Mouse (Mus musculus): Measurements from ENCODE around the gene Cfap161.

Gene Cfap161

DNA sequence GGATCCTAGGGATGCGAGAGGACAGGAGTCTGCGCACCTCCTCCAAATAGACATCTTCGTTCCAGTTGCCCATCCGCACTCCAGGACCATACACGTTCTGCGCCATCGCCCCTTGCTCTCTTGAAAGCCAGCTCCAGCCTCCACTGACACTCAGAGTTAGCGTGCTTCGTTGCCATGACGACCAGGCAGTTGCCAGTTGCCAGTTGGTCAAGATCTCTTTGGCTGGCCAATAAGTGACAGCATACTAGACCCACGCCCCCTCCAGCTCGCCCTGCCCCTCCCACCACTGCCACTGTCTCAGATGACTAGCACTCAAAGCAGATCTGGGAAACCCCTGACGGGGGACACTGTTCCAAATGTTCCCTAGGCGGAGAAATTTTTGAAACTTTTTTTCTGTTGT, at the start of gene Cfap161:
TSS of gene Cfap161 (minus strand) at position 176 of the 400 bp plus-strand sequence.
- peak; percentile 60 for DNase-seq (ENCODE audit: low read depth, low spot score)

- no peak for DNase-seq (ENCODE audit: low read depth, low spot score)
These were observed 48.0 kb upstream of the Cfap161 start for GRCm38 (mm10) chr7:83842486-83843259.

- DNase-seq (ENCODE audit: low read depth, low spot score), result no peak
These were observed 45.4 kb upstream of the Cfap161 start for GRCm38 (mm10) chr7:83840076-83840475.

- no peak for DNase-seq (ENCODE audit: low read depth, low spot score)
These were observed 44.0 kb upstream of the Cfap161 start for GRCm38 (mm10) chr7:83838525-83839224.

GRCm38 (mm10) chr7:83829355-83829754, 34.7 kb upstream of the Cfap161 start:
- no peak for DNase-seq (ENCODE audit: low read depth, low spot score)

DNA sequence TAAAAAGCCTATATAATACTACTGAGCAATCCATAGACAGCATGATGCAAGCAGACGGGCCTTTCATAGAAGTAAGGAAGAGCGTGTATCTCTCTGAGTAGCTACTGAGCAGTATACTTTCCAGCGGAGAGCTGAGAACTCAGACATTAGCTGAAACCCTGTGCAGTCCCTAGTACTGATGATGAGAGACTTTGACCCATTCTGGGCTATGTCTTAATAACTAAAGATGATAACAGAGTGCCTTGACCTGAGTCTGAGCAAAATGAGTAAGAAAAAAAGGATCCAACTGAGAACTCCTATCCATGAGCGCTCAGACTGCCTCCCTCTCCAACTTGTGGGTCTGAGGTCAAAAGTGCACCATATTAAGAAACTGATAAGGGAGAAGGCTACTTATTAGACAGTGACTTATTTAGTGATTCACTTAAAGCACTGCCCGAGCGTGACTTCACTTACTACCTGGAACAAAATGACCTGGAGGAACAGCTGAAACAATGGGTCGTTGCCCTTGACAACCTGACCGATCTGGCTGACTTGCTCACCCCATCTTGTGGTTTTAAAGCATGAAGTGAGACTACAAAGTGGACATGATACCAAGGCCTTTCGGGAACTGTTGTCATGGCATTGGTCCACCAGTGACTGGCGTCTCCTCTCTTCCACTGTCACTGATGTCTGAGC, 32.9 kb upstream of the Cfap161 start:
- no peak for DNase-seq (ENCODE audit: low read depth, low spot score)

DNA sequence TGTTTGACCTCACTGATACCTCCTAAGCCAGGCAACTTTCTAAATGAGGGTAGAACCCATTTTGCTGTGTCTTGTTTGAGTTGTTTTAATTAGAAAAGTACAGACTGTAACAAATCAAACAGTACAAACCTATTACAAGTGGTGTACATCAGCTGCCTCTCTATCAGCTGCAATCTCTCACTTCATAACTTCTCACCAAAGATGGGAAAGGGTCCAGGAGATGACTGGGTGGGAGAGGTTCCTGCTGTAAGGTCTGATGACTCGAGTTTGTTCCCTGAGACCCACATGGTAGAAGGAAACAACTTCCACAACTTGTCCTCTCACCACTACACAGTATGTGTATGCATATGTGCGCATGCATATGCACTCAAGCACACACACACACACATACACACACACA, 32.1 kb upstream of the Cfap161 start:
- no peak for DNase-seq (ENCODE audit: low read depth, low spot score)

GRCm38 (mm10) chr7:83821951-83822350, 27.3 kb upstream of the Cfap161 start:
- no peak for DNase-seq (ENCODE audit: low read depth, low spot score)

DNA sequence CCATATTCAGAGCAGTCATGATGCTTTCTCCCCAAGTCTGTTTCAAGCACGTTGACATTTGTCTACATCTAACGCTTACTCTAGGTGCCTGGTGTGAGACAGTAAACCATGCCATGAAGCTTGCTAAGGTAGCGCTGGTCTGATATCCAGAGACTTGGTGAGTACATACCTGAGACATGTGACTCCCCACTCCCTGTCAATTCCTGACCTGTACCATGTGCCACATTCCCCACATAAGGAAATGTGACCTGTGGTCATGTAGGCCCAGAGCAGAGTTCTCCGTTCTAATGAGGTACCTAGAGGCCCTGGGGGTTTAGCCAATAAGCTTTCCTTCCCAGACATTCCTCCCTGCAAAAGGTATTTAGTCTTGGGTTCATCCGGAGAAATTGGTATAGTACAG, 22.2 kb upstream of the Cfap161 start:
- DNase-seq (ENCODE audit: low read depth, low spot score), result no peak

DNA sequence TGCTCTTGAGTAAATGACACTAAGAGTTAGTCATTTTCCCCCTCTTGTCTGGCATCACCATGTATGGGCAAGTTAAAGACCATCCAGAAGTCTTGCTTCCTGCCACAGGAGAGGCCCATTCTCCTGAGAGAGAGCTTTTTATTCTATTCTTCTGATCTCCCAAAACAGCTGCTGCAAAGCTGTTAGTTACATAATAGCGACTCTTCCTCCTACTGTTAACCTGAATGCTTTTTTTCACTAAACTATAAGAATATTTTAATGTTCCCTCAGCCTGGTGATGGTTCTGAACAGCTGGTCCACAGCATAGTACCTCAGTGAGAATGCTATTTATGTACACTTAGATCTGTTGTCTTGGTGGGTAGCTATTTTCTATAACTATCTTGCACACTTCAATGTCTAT, 21.0 kb upstream of the Cfap161 start:
- DNase-seq (ENCODE audit: low read depth, low spot score), result peak; percentile 80

- peak; percentile 74 for DNase-seq (ENCODE audit: low read depth, low spot score)
These were observed 19.3 kb upstream of the Cfap161 start for GRCm38 (mm10) chr7:83813993-83814392.

GRCm38 (mm10) chr7:83813465-83813864, 18.8 kb upstream of the Cfap161 start:
- no peak for DNase-seq (ENCODE audit: low read depth, low spot score)

- DNase-seq (ENCODE audit: low read depth, low spot score), result no peak
These were observed 18.3 kb upstream of the Cfap161 start for GRCm38 (mm10) chr7:83813016-83813415.

GRCm38 (mm10) chr7:83812581-83812980, 17.9 kb upstream of the Cfap161 start:
- no peak for DNase-seq (ENCODE audit: low read depth, low spot score)

DNA sequence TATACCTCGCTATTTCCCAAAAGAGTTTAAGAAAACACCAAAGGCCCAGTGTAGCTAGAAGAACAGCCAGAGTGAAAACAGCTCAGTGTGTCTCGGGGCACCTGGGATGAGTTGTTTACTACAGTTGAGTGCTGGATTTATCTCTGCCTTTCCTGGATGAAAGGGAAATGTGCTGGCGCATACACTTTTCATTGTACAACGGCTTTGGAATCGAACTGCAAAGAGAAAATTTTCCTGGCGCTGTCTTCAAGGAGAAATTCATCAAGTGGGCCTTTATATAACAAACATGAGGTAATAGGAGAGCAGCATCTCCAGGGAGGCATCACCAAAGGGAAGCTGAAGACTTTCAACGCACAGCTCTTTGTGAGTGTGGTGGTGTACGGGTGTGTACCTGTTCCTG, 17.2 kb upstream of the Cfap161 start:
- peak; percentile 59 for DNase-seq (ENCODE audit: low read depth, low spot score)

GRCm38 (mm10) chr7:83811461-83811860, 16.8 kb upstream of the Cfap161 start:
- no peak for DNase-seq (ENCODE audit: low read depth, low spot score)

- DNase-seq (ENCODE audit: low read depth, low spot score), result peak; percentile 21
These were observed 15.7 kb upstream of the Cfap161 start for GRCm38 (mm10) chr7:83810141-83811100.

- DNase-seq (ENCODE audit: low read depth, low spot score), result no peak
These were observed 15.0 kb upstream of the Cfap161 start for GRCm38 (mm10) chr7:83809715-83810114.

DNA sequence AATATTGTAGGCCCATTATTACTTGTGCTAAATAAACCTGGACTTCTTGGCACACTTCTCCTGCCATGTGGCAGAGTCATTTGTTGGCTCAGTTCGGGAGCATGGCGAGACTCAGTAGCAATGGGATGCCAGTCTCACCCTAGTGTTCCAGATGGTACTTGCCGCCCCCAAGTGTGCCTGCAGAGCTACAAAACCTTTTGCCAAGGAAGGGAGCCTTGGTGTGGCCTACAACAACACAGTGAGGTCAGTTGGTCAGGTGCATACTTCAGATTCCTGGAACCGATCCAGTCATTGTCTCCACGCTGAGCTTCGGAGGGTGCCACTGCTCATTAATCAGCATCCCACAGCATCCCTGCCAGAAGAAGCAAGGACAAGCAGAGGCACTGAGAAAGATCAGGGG, 14.4 kb upstream of the Cfap161 start:
- DNase-seq (ENCODE audit: low read depth, low spot score), result peak; percentile 99

DNA sequence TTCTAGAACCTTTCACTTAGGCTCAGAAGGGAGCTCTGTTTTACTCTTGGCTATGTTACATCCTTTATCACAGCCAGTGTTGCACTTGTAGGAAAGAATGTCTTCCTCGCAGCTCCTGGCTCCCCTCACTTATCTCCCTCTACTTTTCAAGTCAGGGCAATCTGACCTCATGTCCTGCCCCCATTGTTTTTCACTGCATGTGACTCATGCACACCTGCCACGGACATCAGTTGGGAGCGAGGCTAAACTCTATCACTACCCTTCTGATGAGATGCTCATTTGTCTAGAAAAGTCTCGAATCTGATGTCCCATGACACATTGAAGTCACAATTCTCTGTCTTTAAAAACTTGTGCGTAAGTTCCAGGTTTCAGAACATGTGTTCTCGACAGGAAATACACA, 12.3 kb upstream of the Cfap161 start:
- DNase-seq (ENCODE audit: low read depth, low spot score), result no peak

- DNase-seq (ENCODE audit: low read depth, low spot score), result peak; percentile 29
These were observed 9.1 kb upstream of the Cfap161 start for GRCm38 (mm10) chr7:83803777-83804176.
